Mouse (Mus musculus): ENCODE results near the gene Cdc42bpg. TPM values are rescaled to one million over a fixed set of nuclear protein-coding genes. Genes with fewer than 3 reads are reported as not detected.
A peak's percentile ranks its signal among the peaks of the same experiment; 100 is the strongest.

Gene Cdc42bpg
- polyA plus RNA-seq, 1 experiment from 2014 or later = 1.8 TPM

DNA sequence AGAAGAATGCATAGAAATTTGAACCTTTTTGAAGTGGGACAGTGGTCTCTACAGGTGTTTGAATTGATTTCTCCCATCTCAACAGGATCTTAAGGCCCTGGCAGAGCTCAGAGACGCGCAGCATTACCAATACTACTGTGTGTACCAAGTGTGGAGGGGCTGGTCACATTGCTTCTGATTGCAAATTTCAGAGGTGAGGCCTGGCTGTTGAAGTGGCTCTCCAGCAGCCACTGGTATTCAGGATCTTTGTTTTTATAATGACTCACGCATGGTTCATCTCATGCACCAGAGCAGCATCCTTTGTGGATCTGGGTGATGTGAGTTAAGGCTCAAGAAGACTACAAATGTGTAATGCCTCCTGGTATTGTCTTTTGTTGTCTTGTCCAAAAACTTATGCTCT is 66.2 kb downstream of the Cdc42bpg start:
- H3K4me1 ChIP-seq (replicated peaks; ENCODE audit: control insufficient read depth, insufficient read depth, low read length) = no peaks in the 10 kb centered on the region
- ATAC-seq = no peak
- H3K4me3 ChIP-seq (ENCODE audit: low read depth, low read length) = no peak overlapping the region
- H3K4me2 ChIP-seq (replicated peaks; ENCODE audit: low read depth) = no peak overlapping the region
- H3K27me3 ChIP-seq (replicated peaks; ENCODE audit: control insufficient read depth, insufficient read depth, low read length) = no peaks in the 10 kb centered on the region
- WGBS = 97% methylated on average over 3 of the region's 3 CpGs
- H3K36me3 ChIP-seq (ENCODE audit: control insufficient read depth, insufficient read depth) = peaks cover 94% of the 10 kb centered on the region
- H3K9ac ChIP-seq (ENCODE audit: low read depth, low read length) = no peak overlapping the region
- H3K27ac ChIP-seq (ENCODE audit: low read depth, low read length) = no peak overlapping the region
- no peaks in the 10 kb centered on the region for H3K9me3 ChIP-seq (ENCODE audit: control insufficient read depth)
- no peak for TF ChIP-seq CTCF (IDR thresholded peaks at IDR 0.05; ENCODE audit: low read depth)

DNA sequence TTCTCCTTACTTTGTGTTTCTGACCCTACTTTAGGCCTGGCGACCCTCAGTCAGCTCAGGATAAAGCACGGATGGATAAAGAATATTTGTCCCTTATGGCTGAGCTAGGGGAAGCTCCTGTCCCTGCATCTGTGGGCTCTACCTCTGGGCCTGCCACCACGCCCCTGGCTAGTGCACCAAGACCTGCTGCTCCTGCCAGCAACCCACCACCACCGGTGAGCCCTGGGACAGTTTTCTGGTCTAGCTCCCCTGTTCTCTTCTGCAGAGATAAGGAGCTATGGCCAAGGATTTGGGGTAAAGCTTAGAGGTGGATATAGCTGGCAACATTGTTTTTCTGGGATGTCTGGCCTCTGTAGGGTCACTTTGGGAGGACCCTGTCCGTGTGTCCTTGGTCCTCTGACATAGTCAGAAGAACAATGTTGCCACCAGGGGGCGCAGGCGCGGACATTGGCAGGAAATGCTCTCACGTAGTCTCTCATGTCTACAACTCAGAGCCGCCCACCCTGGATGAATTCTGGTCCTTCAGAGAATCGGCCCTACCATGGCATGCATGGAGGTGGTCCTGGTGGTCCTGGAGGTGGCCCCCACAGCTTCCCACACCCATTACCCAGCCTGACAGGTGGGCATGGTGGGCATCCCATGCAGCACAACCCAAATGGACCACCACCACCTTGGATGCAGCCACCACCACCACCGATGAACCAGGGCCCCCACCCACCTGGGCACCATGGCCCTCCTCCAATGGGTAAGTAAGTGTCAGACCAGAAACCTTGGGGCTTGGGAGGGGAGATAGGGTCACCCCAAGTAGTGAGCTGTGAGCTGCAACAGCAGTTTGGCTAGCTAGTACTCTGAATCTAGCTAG is 67.5 kb downstream of the Cdc42bpg start:
- H3K9ac ChIP-seq (ENCODE audit: low read depth, low read length) = no peak overlapping the region
- TF ChIP-seq CTCF (IDR thresholded peaks at IDR 0.05; ENCODE audit: low read depth) = peak; percentile 86
- no peak overlapping the region for H3K4me2 ChIP-seq (replicated peaks; ENCODE audit: low read depth)
- no peaks in the 10 kb centered on the region for H3K9me3 ChIP-seq (ENCODE audit: control insufficient read depth)
- H3K27ac ChIP-seq (ENCODE audit: low read depth, low read length) = no peak overlapping the region
- H3K36me3 ChIP-seq (ENCODE audit: control insufficient read depth, insufficient read depth) = peaks cover 95% of the 10 kb centered on the region
- ATAC-seq = peak; percentile 26
- H3K4me3 ChIP-seq (ENCODE audit: low read depth, low read length) = no peak overlapping the region
- WGBS = 64% methylated on average over 12 of the region's 12 CpGs
- H3K4me1 ChIP-seq (replicated peaks; ENCODE audit: control insufficient read depth, insufficient read depth, low read length) = no peaks in the 10 kb centered on the region
- no peaks in the 10 kb centered on the region for H3K27me3 ChIP-seq (replicated peaks; ENCODE audit: control insufficient read depth, insufficient read depth, low read length)

DNA sequence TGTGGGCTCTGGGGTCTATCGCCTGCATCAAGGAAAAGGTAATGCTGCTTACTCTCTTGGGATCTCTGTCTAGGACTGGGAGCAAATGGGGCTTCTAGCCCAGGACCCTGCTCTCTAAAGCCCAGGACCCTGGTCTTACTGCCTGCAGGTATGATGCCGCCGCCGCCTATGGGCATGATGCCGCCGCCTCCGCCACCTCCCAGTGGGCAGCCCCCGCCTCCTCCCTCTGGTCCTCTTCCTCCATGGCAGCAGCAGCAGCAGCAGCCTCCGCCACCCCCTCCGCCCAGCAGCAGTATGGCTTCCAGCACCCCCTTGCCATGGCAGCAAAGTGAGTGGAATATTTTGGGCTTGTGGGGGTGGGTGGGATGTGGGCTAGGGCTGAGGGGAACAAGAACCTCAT is 68.3 kb downstream of the Cdc42bpg start:
- H3K9ac ChIP-seq (ENCODE audit: low read depth, low read length) = no peak overlapping the region
- TF ChIP-seq CTCF (IDR thresholded peaks at IDR 0.05; ENCODE audit: low read depth) = no peak
- WGBS = 99% methylated on average over 10 of the region's 10 CpGs
- H3K9me3 ChIP-seq (ENCODE audit: control insufficient read depth) = no peaks in the 10 kb centered on the region
- peaks cover 97% of the 10 kb centered on the region for H3K36me3 ChIP-seq (ENCODE audit: control insufficient read depth, insufficient read depth)
- no peak overlapping the region for H3K27ac ChIP-seq (ENCODE audit: low read depth, low read length)
- H3K4me1 ChIP-seq (replicated peaks; ENCODE audit: control insufficient read depth, insufficient read depth, low read length) = no peaks in the 10 kb centered on the region
- no peaks in the 10 kb centered on the region for H3K27me3 ChIP-seq (replicated peaks; ENCODE audit: control insufficient read depth, insufficient read depth, low read length)
- no peak overlapping the region for H3K4me3 ChIP-seq (ENCODE audit: low read depth, low read length)
- ATAC-seq = no peak
- H3K4me2 ChIP-seq (replicated peaks; ENCODE audit: low read depth) = no peak overlapping the region

MicroRNA genes within 50 kb of the gene (microRNA counts, 519-probe panel; counts per million panel counts)
- 6,371 counts per million, percentile 99 among the panel's probes with 10 or more counts for microRNA mmu-miR-192

Small RNA genes within 50 kb of the gene (microRNA-seq; reads per million reads assigned to microRNA genes)
- gene Mir192 (36,860 reads per million, percentile 98 among the genes with 10 or more reads in this experiment), gene Mir194-2 (15,950 reads per million, percentile 95 among the genes with 10 or more reads in this experiment), gene Mir6989 (1.1 reads per million)

Other genes starting within 250 kb of the Cdc42bpg start
- 35.0 and 36.3 TPM in 2 replicates for gene Mrpl49, start 248.7 kb upstream of the Cdc42bpg start, polyA plus RNA-seq (2015; fragmentation: Nextera tagmentation; extraction: Ambion mirVana)
- gene Fau, start 248.6 kb upstream of the Cdc42bpg start, polyA plus RNA-seq (2015; fragmentation: Nextera tagmentation; extraction: Ambion mirVana) = 964 and 990 TPM in 2 replicates
- 30.8 and 33.3 TPM in 2 replicates for gene Znhit2, start 245.3 kb upstream of the Cdc42bpg start, polyA plus RNA-seq (2015; fragmentation: Nextera tagmentation; extraction: Ambion mirVana)
- gene Tm7sf2, start 238.1 kb upstream of the Cdc42bpg start, polyA plus RNA-seq (2015; fragmentation: Nextera tagmentation; extraction: Ambion mirVana) = 13.4 and 17.5 TPM in 2 replicates
- 35.9 and 42.4 TPM in 2 replicates for gene Vps51, start 229.2 kb upstream of the Cdc42bpg start, polyA plus RNA-seq (2015; fragmentation: Nextera tagmentation; extraction: Ambion mirVana)
- not detected in 2 replicates for gene Tmem262, start 226.4 kb upstream of the Cdc42bpg start, polyA plus RNA-seq (2015; fragmentation: Nextera tagmentation; extraction: Ambion mirVana)
- gene Gm28374, start 224.2 kb upstream of the Cdc42bpg start, polyA plus RNA-seq (2015; fragmentation: Nextera tagmentation; extraction: Ambion mirVana) = 0.43 and 0.47 TPM in 2 replicates
- 54.9 and 56.2 TPM in 2 replicates for gene Zfpl1, start 221.5 kb upstream of the Cdc42bpg start, polyA plus RNA-seq (2015; fragmentation: Nextera tagmentation; extraction: Ambion mirVana)
- 8.7 and 8.9 TPM in 2 replicates for gene Cdca5, start 221.5 kb upstream of the Cdc42bpg start, polyA plus RNA-seq (2015; fragmentation: Nextera tagmentation; extraction: Ambion mirVana)
- not detected in 2 replicates for gene AC131692.1, start 212.0 kb upstream of the Cdc42bpg start, polyA plus RNA-seq (2015; fragmentation: Nextera tagmentation; extraction: Ambion mirVana)
- gene Naaladl1, start 200.7 kb upstream of the Cdc42bpg start, polyA plus RNA-seq (2015; fragmentation: Nextera tagmentation; extraction: Ambion mirVana) = 273 and 333 TPM in 2 replicates
- 17.0 and 19.1 TPM in 2 replicates for gene Sac3d1, start 187.8 kb upstream of the Cdc42bpg start, polyA plus RNA-seq (2015; fragmentation: Nextera tagmentation; extraction: Ambion mirVana)
- 23.0 and 23.3 TPM in 2 replicates for gene Snx15, start 178.2 kb upstream of the Cdc42bpg start, polyA plus RNA-seq (2015; fragmentation: Nextera tagmentation; extraction: Ambion mirVana)
- gene Batf2, start 165.5 kb upstream of the Cdc42bpg start, polyA plus RNA-seq (2015; fragmentation: Nextera tagmentation; extraction: Ambion mirVana) = 0.61 and 1.3 TPM in 2 replicates
- gene Arl2, start 164.9 kb upstream of the Cdc42bpg start, polyA plus RNA-seq (2015; fragmentation: Nextera tagmentation; extraction: Ambion mirVana) = 70.6 and 71.5 TPM in 2 replicates
- gene Majin, start 122.1 kb upstream of the Cdc42bpg start, polyA plus RNA-seq (2015; fragmentation: Nextera tagmentation; extraction: Ambion mirVana) = 0.20 TPM in 1 of 2 replicates, not detected in the other
- gene Gpha2, start 80.1 kb upstream of the Cdc42bpg start, polyA plus RNA-seq (2015; fragmentation: Nextera tagmentation; extraction: Ambion mirVana) = 0.26 and 0.34 TPM in 2 replicates
- gene Ppp2r5b, start 70.6 kb upstream of the Cdc42bpg start, polyA plus RNA-seq (2015; fragmentation: Nextera tagmentation; extraction: Ambion mirVana) = 15.2 and 17.1 TPM in 2 replicates
- gene Atg2a, start 64.8 kb upstream of the Cdc42bpg start, polyA plus RNA-seq (2015; fragmentation: Nextera tagmentation; extraction: Ambion mirVana) = 3.6 and 4.0 TPM in 2 replicates
- 177 and 201 TPM in 2 replicates for gene Ehd1, start 29.7 kb upstream of the Cdc42bpg start, polyA plus RNA-seq (2015; fragmentation: Nextera tagmentation; extraction: Ambion mirVana)
- gene Men1, start 28.5 kb downstream of the Cdc42bpg start, polyA plus RNA-seq (2015; fragmentation: Nextera tagmentation; extraction: Ambion mirVana) = 17.1 and 19.6 TPM in 2 replicates
- 4.1 and 4.3 TPM in 2 replicates for gene Map4k2, start 34.7 kb downstream of the Cdc42bpg start, polyA plus RNA-seq (2015; fragmentation: Nextera tagmentation; extraction: Ambion mirVana)
- 51.9 and 55.3 TPM in 2 replicates for gene Sf1, start 57.2 kb downstream of the Cdc42bpg start, polyA plus RNA-seq (2015; fragmentation: Nextera tagmentation; extraction: Ambion mirVana)
- 4.1 and 4.7 TPM in 2 replicates for gene Pygm, start 77.9 kb downstream of the Cdc42bpg start, polyA plus RNA-seq (2015; fragmentation: Nextera tagmentation; extraction: Ambion mirVana)
- 38.5 and 41.5 TPM in 2 replicates for gene Rasgrp2, start 92.9 kb downstream of the Cdc42bpg start, polyA plus RNA-seq (2015; fragmentation: Nextera tagmentation; extraction: Ambion mirVana)
- 1.2 and 1.4 TPM in 2 replicates for gene Nrxn2, start 112.3 kb downstream of the Cdc42bpg start, polyA plus RNA-seq (2015; fragmentation: Nextera tagmentation; extraction: Ambion mirVana)
- gene Slc22a12, start 236.6 kb downstream of the Cdc42bpg start, polyA plus RNA-seq (2015; fragmentation: Nextera tagmentation; extraction: Ambion mirVana) = not detected in 2 replicates

All from intestine, postnatal 0 days (tissue).